Mouse (Mus musculus) bone marrow, adult 2 months (tissue): Measurements from ENCODE around the gene Ctdsp1.

Experiments used
- CTCF ChIP-seq: fragments of 200-500 bp; IDR thresholded peaks from 2 replicates; pipeline ENCODE4 v1.5.1; 2011; ENCODE audit warnings: low read length, control low read depth; ENCODE audit not compliant: control insufficient read depth, insufficient read depth
- POLR2A ChIP-seq: fragments of 200-500 bp; IDR thresholded peaks from 2 replicates; pipeline ENCODE4 v1.6.1; 2011; ENCODE audit warnings: low read depth, mild to moderate bottlenecking, control low read depth, low read length, borderline replicate concordance; ENCODE audit not compliant: control insufficient read depth

DNA sequence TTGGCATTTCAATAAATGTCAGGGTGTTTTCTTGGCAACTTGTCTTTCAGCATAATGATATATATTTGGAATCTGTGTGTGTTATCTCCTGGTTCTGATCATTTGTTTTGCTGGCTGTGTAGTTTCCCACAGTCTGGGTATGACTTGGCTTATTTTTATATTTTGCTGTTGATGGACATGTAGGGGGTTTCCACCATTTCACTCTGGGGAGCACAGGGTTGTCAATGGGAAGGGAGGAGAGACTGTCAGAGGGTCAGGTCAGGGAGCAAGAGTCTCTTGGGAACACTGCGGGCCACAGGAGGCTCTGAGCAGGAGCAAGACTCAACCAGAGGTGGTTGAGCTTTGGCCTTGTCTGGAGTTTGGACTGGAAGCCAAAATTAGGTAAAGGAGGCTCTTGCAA lies 49.0 kb upstream of the Ctdsp1 start:
- no peak for TF ChIP-seq CTCF
- TF ChIP-seq POLR2A = no peak
